27 mouse cellular contexts compared by ENCODE assay signal in the genomic region with DNA sequence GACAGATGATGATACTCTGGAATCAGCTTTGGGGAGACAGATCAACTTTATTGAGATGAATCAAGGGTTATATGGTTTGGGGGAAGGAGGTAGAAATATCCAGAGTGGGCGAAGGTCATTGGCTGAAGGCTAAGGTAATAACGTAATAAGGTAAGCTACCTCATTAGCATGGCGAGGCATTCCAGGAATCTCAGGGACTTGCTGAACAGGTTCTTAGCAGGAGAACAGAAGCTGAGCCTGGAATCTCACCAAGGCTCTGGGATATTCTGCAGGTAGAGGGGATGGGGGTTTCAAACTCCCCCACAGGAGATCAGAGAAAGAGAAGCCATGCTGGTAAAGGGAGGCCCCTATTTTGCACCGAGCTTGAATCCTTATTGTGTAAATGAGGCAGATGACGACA.
DNase-seq lines count a peak whose midpoint lies in the region; ATAC-seq lines count a peak whose summit lies in the region.
"Had no signal": no experiment of that assay in that cellular context is flagged by ENCODE, and none has a peak within 500 bp of the region (broad histone marks: within the 10 kb centered on the region; RNA-seq: fewer than 3 reads in every experiment).

No protein-coding gene starts in this region.

- H3K4me3 ChIP-seq in kidney, embryonic 16.5 days (ENCODE audit: low read length): no peak overlapping the region
- H3K4me3 ChIP-seq in neural tube, embryonic 15.5 days (replicated peaks): no peak overlapping the region
- H3K4me3 ChIP-seq: heart, embryonic 12.5 days; limb, embryonic 13.5 days; liver, embryonic 12.5 days; midbrain, embryonic 12.5 days; neural tube, embryonic 12.5 days had no signal

- peaks cover 12% of the 10 kb centered on the region for H3K4me1 ChIP-seq in kidney, embryonic 16.5 days (ENCODE audit: insufficient read depth, low read length)
- H3K4me1 ChIP-seq in neural tube, embryonic 15.5 days: no peaks in the 10 kb centered on the region
- H3K4me1 ChIP-seq: liver, embryonic 12.5 days; midbrain, embryonic 12.5 days; neural tube, embryonic 12.5 days had no signal

- no peak overlapping the region for H3K4me2 ChIP-seq in kidney, embryonic 16.5 days (replicated peaks; ENCODE audit: low read depth, low read length)
- H3K4me2 ChIP-seq in neural tube, embryonic 15.5 days: no peak overlapping the region
- H3K4me2 ChIP-seq: heart, embryonic 12.5 days; limb, embryonic 13.5 days; liver, embryonic 12.5 days; midbrain, embryonic 12.5 days; neural tube, embryonic 12.5 days had no signal

- H3K9me3 ChIP-seq in kidney, embryonic 16.5 days (ENCODE audit: low read length): no peaks in the 10 kb centered on the region
- no peaks in the 10 kb centered on the region for H3K9me3 ChIP-seq in neural tube, embryonic 15.5 days (replicated peaks)
- H3K9me3 ChIP-seq: heart, embryonic 12.5 days; limb, embryonic 13.5 days; liver, embryonic 12.5 days; midbrain, embryonic 12.5 days; neural tube, embryonic 12.5 days had no signal

- H3K27ac ChIP-seq in kidney, embryonic 16.5 days (ENCODE audit: low read length): no peak overlapping the region
- no peak overlapping the region for H3K27ac ChIP-seq in neural tube, embryonic 15.5 days (replicated peaks)
- H3K27ac ChIP-seq: hindbrain, postnatal 0 days; limb, embryonic 13.5 days; liver, embryonic 12.5 days; midbrain, embryonic 12.5 days; neural tube, embryonic 12.5 days had no signal

- no peak overlapping the region for H3K9ac ChIP-seq in kidney, embryonic 16.5 days (replicated peaks; ENCODE audit: low read length)
- H3K9ac ChIP-seq in neural tube, embryonic 15.5 days (replicated peaks): no peak overlapping the region
- H3K9ac ChIP-seq: heart, embryonic 12.5 days; limb, embryonic 13.5 days; liver, embryonic 12.5 days; midbrain, embryonic 12.5 days; neural tube, embryonic 12.5 days had no signal

- 66% methylated on average over 5 of the region's 5 CpGs for WGBS in kidney, embryonic 16.5 days
- WGBS in neural tube, embryonic 15.5 days: 76% methylated on average over 5 of the region's 5 CpGs

- no peaks in the 10 kb centered on the region for H3K27me3 ChIP-seq in kidney, embryonic 16.5 days (ENCODE audit: insufficient read depth, low read length)
- H3K27me3 ChIP-seq in neural tube, embryonic 15.5 days (replicated peaks): no peaks in the 10 kb centered on the region
- H3K27me3 ChIP-seq: CH12.LX; limb, embryonic 13.5 days; liver, embryonic 12.5 days; midbrain, embryonic 12.5 days; neural tube, embryonic 12.5 days; Patski had no signal

- no peaks in the 10 kb centered on the region for H3K36me3 ChIP-seq in kidney, embryonic 16.5 days (ENCODE audit: insufficient read depth, low read length)
- no peaks in the 10 kb centered on the region for H3K36me3 ChIP-seq in neural tube, embryonic 15.5 days
- H3K36me3 ChIP-seq: G1E; heart, embryonic 12.5 days; limb, embryonic 13.5 days; liver, embryonic 12.5 days; midbrain, embryonic 12.5 days; neural tube, embryonic 12.5 days had no signal

- peak; percentile 55 for DNase-seq in kidney, adult 18-20 months
- DNase-seq in neural tube, embryonic 10.5 days (ENCODE audit: extremely low spot score, low spot score): peak; percentile 8
- DNase-seq in kidney, postnatal 10 days: peak; percentile 49
- no peak for DNase-seq in natural killer cell, adult 2 months (ENCODE audit: low spot score in 2 of 2)
- DNase-seq in gastrocnemius, adult 18-20 months (ENCODE audit: low spot score): no peak
- DNase-seq: adrenal gland, adult 2 months; B cell, adult 2 months; cerebellum, adult 11 months; cerebellum, adult 9-11 months; gastrocnemius, postnatal 10 days; heart, adult 18-20 months; heart, postnatal 10 days; retina, postnatal 1 day; right cerebral cortex, postnatal 25 days; spleen, adult 18-20 months; thymus, postnatal 14 days had no signal

- no peak for ATAC-seq in kidney, embryonic 16.5 days (ENCODE audit: low FRiP score, low TSS enrichment)
- ATAC-seq in neural tube, embryonic 15.5 days (ENCODE audit: low FRiP score): no peak
- ATAC-seq: hindbrain, postnatal 0 days; liver, embryonic 12.5 days; Patski had no signal

Comparison
In these comparisons a context has a peak if more than half of its experiments do, and no peak if none do; other contexts are left out.
1. DNase-seq: peak in kidney, adult 18-20 months (single experiment), neural tube, embryonic 10.5 days (single experiment) and kidney, postnatal 10 days (single experiment); none in natural killer cell, adult 2 months (0 of 2) and gastrocnemius, adult 18-20 months (single experiment).